Mouse (Mus musculus) forebrain, postnatal 0 days (tissue): ENCODE results near the gene Hemgn. TPM values are rescaled to one million over a fixed set of nuclear protein-coding genes. Genes with fewer than 3 reads are reported as not detected.

Source experiments
- ATAC-seq: fragments of 200-750 bp; cut with Nextera tagmentation; 2 replicates; pipeline ENCODE4 v1.8.0; 2017; ENCODE audit warnings: mild to moderate bottlenecking, moderate library complexity
- DNase-seq: peaks from one replicate; pipeline ENCODE4 v3.0.0-alpha.2; 2015
- H3K27ac ChIP-seq: fragments of 300-500 bp; sonication (generic); 2 replicates; pipeline ENCODE4 v1.5.1; 2014; ENCODE audit warnings: low read depth, mild to moderate bottlenecking, antibody characterized with exemption, low read length, moderate library complexity, mixed read lengths
- H3K27me3 ChIP-seq: fragments of 300-500 bp; sonication (generic); 2 replicates; pipeline ENCODE4 v1.6.1; 2014; ENCODE audit warnings: mild to moderate bottlenecking, low read length, mixed read lengths; ENCODE audit not compliant: insufficient read depth
- H3K36me3 ChIP-seq: fragments of 300-500 bp; sonication (generic); 2 replicates; pipeline ENCODE4 v1.6.1; 2014; ENCODE audit warnings: mild to moderate bottlenecking, moderate library complexity; ENCODE audit not compliant: insufficient read depth
- H3K4me1 ChIP-seq: fragments of 300-500 bp; sonication (generic); 2 replicates; pipeline ENCODE4 v1.6.1; 2014; ENCODE audit warnings: antibody characterized with exemption; ENCODE audit not compliant: insufficient read depth
- H3K4me2 ChIP-seq: fragments of 300-500 bp; sonication (generic); 2 replicates; pipeline ENCODE4 v1.6.1; 2014; ENCODE audit warnings: low read depth, mild to moderate bottlenecking, moderate library complexity
- H3K4me3 ChIP-seq: fragments of 300-500 bp; sonication (generic); 2 replicates; pipeline ENCODE4 v1.5.1; 2014; ENCODE audit warnings: low read depth, low read length, mixed read lengths
- H3K9ac ChIP-seq: fragments of 300-500 bp; sonication (generic); 2 replicates; pipeline ENCODE4 v1.6.1; 2014; ENCODE audit warnings: mild to moderate bottlenecking
- H3K9me3 ChIP-seq: fragments of 300-500 bp; sonication (generic); 2 replicates; pipeline ENCODE4 v1.6.1; 2016; ENCODE audit warnings: low read length
- CTCF ChIP-seq: sonication (generic); IDR thresholded peaks from 2 replicates; pipeline ENCODE4 v1.5.1; 2016; ENCODE audit warnings: antibody characterized with exemption, control low read depth, low read depth
- WGBS: fragments of 180-500 bp; shearing (Covaris S2); extraction: QIAGEN DNeasy Blood & Tissue Kit; methylation state at CpG from one replicate; pipeline ENCODE4 v1.1.7; 2014; 5-methylcytosine and 5-hydroxymethylcytosine counted together
- polyA plus RNA-seq: library from polyadenylated mRNA; unstranded; fragments of >200 nt; fragmentation: Nextera tagmentation; extraction: Ambion mirVana; gene quantifications from 2 replicates; pipeline ENCODE4 v1.2.1, GENCODE M21; 2015
- total RNA-seq: library from RNA; depleted of rRNA; stranded (reverse); fragments of >200 nt; gene quantifications from 2 replicates; pipeline ENCODE4 v1.2.3, GENCODE M21; 2014

Gene Hemgn
- total and polyA plus RNA-seq, 2 experiments from 2014 or later: not detected

DNA sequence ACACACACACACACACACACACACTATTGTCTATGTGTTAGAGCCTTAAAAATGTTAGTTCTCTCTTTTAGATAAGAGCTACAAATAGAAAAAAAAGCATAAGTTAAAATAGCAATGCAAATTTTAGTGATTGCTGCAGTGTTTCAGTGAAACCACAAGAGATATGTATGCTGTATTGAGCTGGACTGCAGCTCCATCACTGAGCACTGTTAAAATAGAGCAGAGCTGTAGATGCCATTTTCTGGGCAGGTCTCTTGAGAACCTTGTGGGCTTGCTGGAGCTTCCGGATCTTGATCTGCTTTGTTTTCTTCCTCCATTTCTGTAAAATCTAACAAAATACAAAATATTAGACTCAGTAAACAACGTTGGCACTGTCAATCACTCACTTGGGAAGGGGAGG lies 18.9 kb downstream of the Hemgn start:
- no peak overlapping the region for H3K27ac ChIP-seq
- H3K4me2 ChIP-seq: no peak overlapping the region
- whole genome bisulfite sequencing: 74% methylated on average over 2 of the region's 2 CpGs
- no peak overlapping the region for H3K4me3 ChIP-seq
- no peaks in the 10 kb centered on the region for H3K27me3 ChIP-seq
- H3K4me1 ChIP-seq: no peaks in the 10 kb centered on the region
- H3K9me3 ChIP-seq: no peaks in the 10 kb centered on the region
- ATAC-seq (no peak), DNase-seq (no peak)
- no peaks in the 10 kb centered on the region for H3K36me3 ChIP-seq
- TF ChIP-seq CTCF: no peak
- H3K9ac ChIP-seq: no peak overlapping the region

DNA sequence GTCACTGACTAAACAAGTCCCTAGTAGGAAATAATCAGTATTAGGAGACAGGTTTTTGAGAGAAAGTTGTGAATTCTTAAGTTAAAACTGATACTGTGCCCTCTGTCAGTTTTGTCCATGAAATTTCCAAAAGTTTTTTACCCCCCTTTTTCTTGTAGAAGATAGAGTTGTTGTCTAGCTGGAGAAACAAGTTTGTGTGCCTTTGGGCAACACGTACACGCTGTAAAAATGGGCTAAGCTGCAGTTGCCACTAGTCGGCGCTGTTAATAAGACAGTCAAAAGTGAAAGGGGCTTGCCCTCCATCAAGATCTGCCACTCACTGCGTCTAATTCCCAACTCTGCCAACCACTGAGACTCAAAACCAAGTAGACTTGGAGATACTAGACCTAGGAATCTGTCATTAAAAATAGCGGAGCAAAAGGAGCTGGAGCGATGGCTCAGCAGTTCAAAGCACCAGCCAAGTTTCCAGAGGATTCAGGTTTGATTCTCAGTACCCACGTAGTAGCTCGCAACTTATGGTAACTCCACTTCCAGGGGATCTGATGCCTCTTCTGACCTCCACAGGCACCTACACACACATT lies 22.8 kb downstream of the Hemgn start:
- Histone ChIP-seq H3K36me3 (0 out of 2 replicates have a peak, but pooled peaks cover under 1% of the 10 kb centered on the region), H3K4me2 (peak overlapping the region; percentile 67), H3K4me1 (no peaks in the 10 kb centered on the region), H3K4me3 (peak overlapping the region; percentile 78), H3K9ac (no peak overlapping the region), H3K9me3 (no peaks in the 10 kb centered on the region), H3K27me3 (no peaks in the 10 kb centered on the region), H3K27ac (no peak overlapping the region)
- DNase-seq (peak; percentile 86), ATAC-seq (0 out of 2 replicates have a peak, but pooled peaks have one; percentile 19)
- peak; percentile 84 for TF ChIP-seq CTCF
- 21% methylated on average over 9 of the region's 9 CpGs for whole genome bisulfite sequencing

DNA sequence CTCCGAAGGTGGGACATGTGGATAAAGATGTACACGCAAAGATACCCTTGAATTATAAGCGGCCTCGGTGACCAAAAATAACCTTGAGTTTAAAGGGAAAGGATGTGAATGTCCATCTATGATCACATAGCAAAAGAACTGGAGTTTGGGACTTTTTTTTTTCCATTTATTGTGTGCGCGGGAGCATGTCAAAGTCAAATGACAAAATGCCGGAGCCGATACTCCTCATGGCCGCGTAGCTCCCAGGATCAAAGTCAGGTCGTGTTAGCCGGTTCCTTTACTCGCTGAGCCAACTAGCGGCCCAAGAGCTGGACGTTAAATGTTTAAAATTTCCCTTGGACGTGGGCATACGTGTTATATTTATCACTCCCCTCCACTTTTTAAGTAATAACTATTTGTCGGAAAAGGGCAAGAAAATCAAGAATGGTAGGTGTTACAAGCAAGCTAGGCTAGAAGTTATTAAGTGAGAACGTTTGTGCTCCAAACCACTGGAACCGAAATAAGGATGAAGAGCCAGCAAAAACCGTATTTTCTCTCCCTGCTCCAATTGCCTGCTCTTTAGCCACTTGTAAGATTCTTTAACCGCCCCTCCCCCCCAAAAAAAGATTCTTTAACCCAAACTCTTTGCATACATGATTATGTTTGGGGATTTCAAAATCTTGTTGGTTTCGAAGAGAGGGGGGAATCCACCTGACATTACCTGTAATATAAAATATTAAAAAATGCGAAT lies 23.5 kb downstream of the Hemgn start:
- no peak for ATAC-seq
- H3K4me1 ChIP-seq: no peaks in the 10 kb centered on the region
- no peaks in the 10 kb centered on the region for H3K27me3 ChIP-seq
- peak overlapping the region; percentile 94 for H3K27ac ChIP-seq
- no peaks in the 10 kb centered on the region for H3K9me3 ChIP-seq
- peak overlapping the region; percentile 78 for H3K4me3 ChIP-seq
- peak overlapping the region; percentile 67 for H3K4me2 ChIP-seq
- peak; percentile 73 for DNase-seq
- peak overlapping the region; percentile 89 for H3K9ac ChIP-seq
- peak; percentile 10; the same call in 1 of the 2 replicates for TF ChIP-seq CTCF
- 2% methylated on average over 24 of the region's 24 CpGs for WGBS
- H3K36me3 ChIP-seq: peaks cover 7% of the 10 kb centered on the region; the same call in 1 of the 2 replicates

DNA sequence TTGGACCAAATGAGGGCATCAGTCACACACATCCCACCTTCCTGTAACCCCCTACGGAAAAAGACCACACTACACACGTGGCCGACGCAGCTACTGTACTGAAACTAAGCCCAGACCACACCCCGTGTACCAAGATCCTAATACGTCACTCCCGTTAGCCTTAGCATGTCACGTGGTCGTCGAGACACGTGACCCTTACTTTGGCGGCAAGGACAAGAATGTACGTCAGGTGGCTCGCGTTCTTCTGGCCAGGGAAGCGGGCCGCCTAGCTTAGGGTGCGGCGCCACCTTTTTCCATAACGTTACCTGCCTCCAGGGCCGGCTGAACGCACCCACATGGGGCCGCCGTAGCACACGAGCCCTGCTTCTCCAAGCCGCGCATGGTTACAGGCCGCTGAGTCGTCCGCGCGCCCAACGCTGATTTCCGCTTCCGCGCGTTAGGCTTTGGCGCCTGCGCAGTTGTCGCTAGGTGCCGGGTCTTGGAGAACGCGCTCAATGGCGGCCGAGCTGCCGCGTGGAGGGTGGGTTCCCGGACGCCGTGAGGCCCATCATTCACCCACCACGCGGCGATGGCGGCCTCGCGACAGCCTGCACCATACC lies 24.2 kb downstream of the Hemgn start, which contains the start of gene Trmo:
Trmo (minus strand) TSS at position 425 of the 599 bp plus-strand sequence.
- Histone ChIP-seq H3K4me3 (peak within 1 kb of the TSS; percentile 78), H3K9ac (peak within 1 kb of the TSS; percentile 89), H3K4me1 (no peaks in the 10 kb centered on the region), H3K36me3 (peaks cover 12% of the 10 kb centered on the region; the same call in 1 of the 2 replicates), H3K27me3 (no peaks in the 10 kb centered on the region), H3K9me3 (no peaks in the 10 kb centered on the region), H3K4me2 (peak within 1 kb of the TSS; percentile 67), H3K27ac (peak within 1 kb of the TSS; percentile 94)
- DNase-seq (peak; percentile 99), ATAC-seq (peak; percentile 97)
- 1% methylated on average over 56 of the region's 56 CpGs for WGBS
- TF ChIP-seq CTCF: peak; percentile 17; the same call in 1 of the 2 replicates

DNA sequence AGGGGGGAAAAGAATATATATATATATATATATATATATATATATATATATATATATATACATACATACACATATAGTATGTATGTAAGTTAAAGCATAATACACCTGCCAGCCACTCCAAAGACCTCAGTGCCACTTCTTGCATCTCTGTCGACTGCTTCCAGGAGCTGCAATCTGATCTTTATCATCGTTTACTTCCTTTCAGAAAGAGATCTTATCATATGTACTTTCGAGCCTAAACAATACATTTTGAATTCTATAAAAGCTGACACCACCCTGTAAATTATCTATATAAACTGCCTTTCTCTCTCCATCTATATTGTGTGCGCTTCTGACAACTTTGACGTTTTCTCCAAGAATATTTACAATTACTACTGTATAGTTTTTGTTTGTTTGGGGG lies 24.8 kb downstream of the Hemgn start:
- Histone ChIP-seq H3K27me3 (no peaks in the 10 kb centered on the region), H3K4me1 (no peaks in the 10 kb centered on the region), H3K9ac (peak overlapping the region; percentile 89), H3K4me3 (peak overlapping the region; percentile 78), H3K9me3 (no peaks in the 10 kb centered on the region), H3K4me2 (peak overlapping the region; percentile 67), H3K36me3 (peaks cover 12% of the 10 kb centered on the region; the same call in 1 of the 2 replicates), H3K27ac (peak overlapping the region; percentile 94; the same call in 1 of the 2 replicates)
- 39% methylated on average over 5 of the region's 5 CpGs for WGBS
- DNase-seq: no peak
- no peak for TF ChIP-seq CTCF
- no peak for ATAC-seq

DNA sequence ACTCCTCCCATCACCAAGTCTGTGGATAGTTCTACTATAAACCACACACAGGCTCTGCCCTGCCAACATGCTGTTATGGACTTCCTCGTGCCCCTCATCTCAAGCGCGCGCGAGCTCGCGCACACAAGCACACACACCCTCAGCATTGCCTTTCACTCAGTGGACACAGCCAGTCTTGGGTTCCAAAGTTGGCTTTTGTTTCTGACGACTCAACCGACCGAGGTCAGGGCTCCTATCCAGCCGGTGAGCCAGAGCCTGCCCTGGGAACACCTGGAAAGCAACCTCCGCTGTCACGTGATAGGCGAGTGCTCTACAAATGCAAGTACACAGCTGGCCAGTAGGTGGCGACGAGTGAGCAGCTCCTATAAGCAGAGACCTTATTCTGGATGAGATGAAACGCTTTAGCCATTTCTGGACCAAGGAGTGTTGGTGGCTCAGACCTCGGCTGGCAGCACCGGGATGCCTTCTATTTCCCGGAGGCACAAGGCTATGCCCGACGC lies 38.4 kb downstream of the Hemgn start:
- H3K9ac ChIP-seq: peak overlapping the region; percentile 35; the same call in 1 of the 2 replicates

More for the DNA sequence above, 38.4 kb downstream of the Hemgn start:
- Histone ChIP-seq H3K4me3 (peak overlapping the region; percentile 31), H3K4me2 (peak overlapping the region; percentile 56), H3K9me3 (no peaks in the 10 kb centered on the region), H3K27me3 (no peaks in the 10 kb centered on the region; the same call in 1 of the 2 replicates), H3K27ac (no peak overlapping the region), H3K36me3 (peaks cover 32% of the 10 kb centered on the region), H3K4me1 (0 out of 2 replicates have a peak, but pooled peaks cover 3% of the 10 kb centered on the region)
- peak; percentile 78 for DNase-seq
- peak; percentile 83 for ATAC-seq
- WGBS: 22% methylated on average over 22 of the region's 22 CpGs
- TF ChIP-seq CTCF: peak; percentile 93
